Mouse (Mus musculus) bone marrow macrophage, adult 2 months (primary cell): ENCODE data around the gene Slc6a18.

Experiments
- CTCF ChIP-seq: IDR thresholded peaks from 2 replicates; pipeline ENCODE4 v1.5.1; 2012; ENCODE audit warnings: low read depth, mild to moderate bottlenecking, low read length, moderate library complexity
- POLR2A ChIP-seq: IDR thresholded peaks from 2 replicates; pipeline ENCODE4 v1.6.1; 2012; ENCODE audit warnings: mild to moderate bottlenecking, low read depth, low read length, borderline replicate concordance

GRCm38 (mm10) chr13:73701161-73701883 lies 23.5 kb upstream of the Slc6a18 start:
- TF ChIP-seq POLR2A (no peak), CTCF (no peak)
